Mouse (Mus musculus): ENCODE results near the gene Tmem147.
"Not testable (repeated sequence)": the region's sequence is repeated elsewhere in the genome, so short reads cannot be mapped to it uniquely, and the experiment has no call there.

Tmem147 gene

DNA sequence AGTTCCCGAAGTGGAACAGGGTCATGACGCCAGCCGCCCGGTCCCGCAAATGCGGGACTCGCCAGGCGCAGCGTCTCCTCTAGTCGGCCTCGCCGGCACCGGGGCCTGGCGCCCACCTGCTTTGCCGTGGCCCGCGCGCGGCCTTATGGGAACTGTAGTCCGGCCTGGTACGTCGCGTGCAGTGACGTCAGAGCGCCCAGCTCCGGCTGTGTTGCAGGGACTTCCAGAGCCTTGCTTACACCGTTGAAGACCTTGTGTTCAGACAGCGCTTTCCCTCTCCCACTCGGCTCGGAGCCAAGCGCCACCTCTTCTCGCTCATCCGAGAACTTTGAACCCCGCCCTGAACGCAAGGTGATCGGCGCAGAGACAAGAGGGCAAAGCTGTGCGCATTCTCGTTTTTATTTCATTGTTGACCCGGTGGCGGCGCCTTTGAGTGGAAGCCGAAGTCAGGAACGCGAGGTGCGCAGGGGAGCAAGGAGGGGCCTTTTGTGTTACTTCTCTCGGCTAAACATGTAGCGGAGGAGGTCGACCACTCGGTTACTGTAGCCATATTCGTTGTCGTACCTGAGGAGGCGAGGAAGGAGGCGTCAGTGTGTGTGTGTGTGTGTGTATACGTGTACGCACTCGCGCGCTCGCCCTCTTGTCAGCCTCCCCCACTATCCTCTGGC is at the start of gene Tmem147:
Tmem147 (minus strand) TSS at position 145 of the 668 bp plus-strand sequence.
- peak; percentile 94 for ATAC-seq (ENCODE audit: low TSS enrichment)

GRCm38 (mm10) chr7:30777911-30778310 is 48.6 kb upstream of the Tmem147 start:
- no peak for ATAC-seq (ENCODE audit: low TSS enrichment)

GRCm38 (mm10) chr7:30777081-30777579 is 47.8 kb upstream of the Tmem147 start:
- ATAC-seq (ENCODE audit: low TSS enrichment): no peak

- ATAC-seq (ENCODE audit: low TSS enrichment): no peak; the same call in 1 of the 2 replicates
Observed at GRCm38 (mm10) chr7:30776104-30776503, 46.8 kb upstream of the Tmem147 start.

GRCm38 (mm10) chr7:30769236-30769635 is 39.9 kb upstream of the Tmem147 start:
- no peak for ATAC-seq (ENCODE audit: low TSS enrichment)

GRCm38 (mm10) chr7:30766408-30766807 is 37.1 kb upstream of the Tmem147 start:
- ATAC-seq (ENCODE audit: low TSS enrichment): no peak

- ATAC-seq (ENCODE audit: low TSS enrichment): no peak
Observed at GRCm38 (mm10) chr7:30765173-30765572, 35.8 kb upstream of the Tmem147 start.

- no peak for ATAC-seq (ENCODE audit: low TSS enrichment)
Observed at GRCm38 (mm10) chr7:30763456-30763855, 34.1 kb upstream of the Tmem147 start, which contains the start of gene Dmkn. Gene Dmkn (plus strand): TSS chr7:30763756.

- ATAC-seq (ENCODE audit: low TSS enrichment): no peak
Observed at GRCm38 (mm10) chr7:30761769-30762352, 32.5 kb upstream of the Tmem147 start.

- ATAC-seq (ENCODE audit: low TSS enrichment): no peak
Observed at GRCm38 (mm10) chr7:30758853-30759252, 29.5 kb upstream of the Tmem147 start.

DNA sequence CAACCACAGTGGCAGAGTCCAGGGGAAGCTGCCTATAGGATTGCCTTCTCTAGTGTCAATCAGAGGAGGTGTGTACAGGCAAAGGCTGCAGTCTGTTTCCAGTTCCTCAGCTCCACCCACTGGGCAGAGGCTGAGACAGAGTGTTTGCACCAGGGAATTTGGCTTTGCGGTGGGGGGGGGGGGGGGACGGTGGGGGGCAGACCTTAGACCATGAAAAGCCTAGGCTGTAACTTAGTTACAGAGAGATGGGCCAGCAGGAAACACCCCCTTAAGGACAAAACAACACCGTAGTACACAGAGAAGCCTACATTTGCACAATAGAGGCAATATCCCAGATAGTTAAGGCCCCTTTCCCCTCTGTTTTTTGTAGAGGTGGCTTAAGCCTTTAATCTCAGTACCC is 27.7 kb upstream of the Tmem147 start:
- ATAC-seq (ENCODE audit: low TSS enrichment): no peak

DNA sequence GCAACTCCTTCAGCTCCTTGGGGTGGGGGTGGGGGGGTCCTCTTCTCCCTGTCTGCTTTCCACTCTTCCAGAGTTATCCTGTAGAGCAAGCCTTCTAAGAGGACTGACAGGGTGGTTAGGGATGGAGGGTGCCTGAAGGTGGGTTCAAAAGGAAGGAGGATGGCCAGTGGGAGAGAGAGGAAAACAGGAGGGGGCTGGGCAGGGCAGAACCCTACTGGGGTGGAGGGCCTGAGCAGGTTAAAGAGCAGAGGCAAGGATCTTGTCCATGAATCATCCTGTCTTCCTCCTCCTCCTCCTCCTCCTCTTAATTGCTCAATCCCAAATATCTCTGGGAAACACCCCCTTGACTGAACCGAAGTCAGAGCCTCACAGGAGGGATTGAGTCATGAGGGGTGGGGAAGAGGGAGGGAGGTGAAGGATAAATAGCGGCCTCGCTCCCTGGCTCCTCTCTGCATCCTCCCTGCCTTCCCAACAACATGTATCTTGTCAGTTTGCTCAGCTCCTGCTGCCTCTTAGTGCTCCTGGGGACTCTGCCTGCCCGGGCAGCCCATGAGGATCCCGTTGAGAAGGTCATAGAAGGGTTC is 21.8 kb upstream of the Tmem147 start, which contains the start of gene Sbsn:
Sbsn (plus strand) TSS at position 386 of the 584 bp plus-strand sequence.
- ATAC-seq (ENCODE audit: low TSS enrichment): no peak

GRCm38 (mm10) chr7:30749824-30750606 is 20.7 kb upstream of the Tmem147 start:
- ATAC-seq (ENCODE audit: low TSS enrichment): no peak; the same call in 1 of the 2 replicates

- no peak for ATAC-seq (ENCODE audit: low TSS enrichment)
Observed at GRCm38 (mm10) chr7:30747525-30748204, 18.3 kb upstream of the Tmem147 start.

DNA sequence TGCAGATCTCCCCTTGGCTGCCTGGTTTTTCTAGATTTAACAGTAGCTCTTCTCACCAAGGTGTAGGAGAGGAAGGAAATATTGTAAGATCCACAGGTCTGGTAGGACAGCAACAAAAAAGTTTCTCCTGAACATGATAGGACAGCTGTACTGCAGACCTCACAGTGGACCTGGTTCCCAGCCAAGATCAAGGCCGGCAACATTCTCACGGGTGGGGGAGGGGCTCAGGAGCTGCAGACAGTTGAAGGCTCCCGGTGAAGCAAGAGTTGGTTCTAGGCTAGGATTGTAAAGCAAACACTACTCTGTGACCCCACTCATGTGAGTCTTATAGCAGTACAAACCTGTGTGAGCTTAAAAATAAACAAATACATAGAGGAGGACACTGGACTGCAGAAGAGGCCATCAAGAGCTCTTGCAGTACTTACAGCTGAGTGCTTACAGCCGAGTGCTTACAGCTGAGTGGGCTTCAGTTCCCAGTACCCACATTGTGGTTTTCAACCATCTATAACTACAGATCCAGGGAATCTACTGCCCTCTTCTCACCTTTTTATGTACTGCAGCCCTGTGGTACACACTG is 14.8 kb upstream of the Tmem147 start:
- no peak for ATAC-seq (ENCODE audit: low TSS enrichment)

GRCm38 (mm10) chr7:30743617-30744016 is 14.3 kb upstream of the Tmem147 start, which contains the start of gene Gapdhs:
Gene Gapdhs (minus strand): TSS chr7:30743681.
- not testable (repeated sequence) for ATAC-seq (ENCODE audit: low TSS enrichment)

- not testable (repeated sequence) for ATAC-seq (ENCODE audit: low TSS enrichment)
Observed at GRCm38 (mm10) chr7:30742570-30742969, 13.2 kb upstream of the Tmem147 start.

DNA sequence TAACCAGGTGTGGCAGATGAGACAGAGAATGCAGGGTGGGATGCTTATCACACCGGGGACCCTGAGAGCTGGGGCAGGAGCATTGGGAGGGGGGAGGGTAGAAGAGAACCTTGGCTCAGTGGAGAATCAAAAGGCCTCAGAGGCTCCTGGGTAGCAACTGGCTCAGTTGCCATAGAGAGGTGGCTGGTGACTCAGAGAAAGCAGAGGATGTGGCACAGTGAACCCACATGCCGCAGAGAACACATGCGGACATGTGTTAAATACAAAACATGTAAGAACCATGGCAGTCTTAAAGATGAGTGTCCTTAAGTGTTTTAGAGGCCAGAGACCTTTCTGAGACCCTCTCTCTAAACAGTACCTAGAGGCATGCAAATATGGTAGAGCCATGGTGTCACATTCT is 6.9 kb upstream of the Tmem147 start:
- no peak for ATAC-seq (ENCODE audit: low TSS enrichment)

DNA sequence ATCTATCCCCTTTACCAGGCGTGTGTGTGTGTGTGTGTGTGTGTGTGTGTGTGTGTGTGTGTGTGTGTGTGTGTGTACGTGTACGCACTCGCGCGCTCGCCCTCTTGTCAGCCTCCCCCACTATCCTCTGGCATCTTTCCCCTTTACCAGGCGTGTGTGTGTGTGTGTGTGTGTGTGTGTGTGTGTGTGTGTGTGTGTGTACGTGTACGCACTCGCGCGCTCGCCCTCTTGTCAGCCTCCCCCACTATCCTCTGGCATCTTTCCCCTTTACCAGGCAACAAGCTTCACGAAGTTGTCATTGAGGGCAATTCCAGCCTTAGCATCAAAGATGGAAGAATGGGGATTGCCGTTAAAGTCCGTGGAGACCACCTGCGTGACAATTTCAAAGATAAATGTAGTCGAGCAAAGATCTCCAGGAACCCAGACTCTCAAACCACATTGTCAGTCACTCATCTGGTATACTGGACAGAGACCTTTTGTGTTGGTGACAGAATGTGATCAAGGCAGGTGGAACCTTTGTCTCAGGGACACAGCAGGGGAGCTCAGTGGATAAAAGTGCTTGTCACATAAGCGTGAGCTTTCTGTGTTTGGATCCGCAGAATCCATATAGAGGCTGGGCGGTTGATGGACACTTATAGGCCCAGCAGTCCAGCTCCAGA is 853 bp upstream of the Tmem147 start:
- not testable (repeated sequence) for ATAC-seq (ENCODE audit: low TSS enrichment)

DNA sequence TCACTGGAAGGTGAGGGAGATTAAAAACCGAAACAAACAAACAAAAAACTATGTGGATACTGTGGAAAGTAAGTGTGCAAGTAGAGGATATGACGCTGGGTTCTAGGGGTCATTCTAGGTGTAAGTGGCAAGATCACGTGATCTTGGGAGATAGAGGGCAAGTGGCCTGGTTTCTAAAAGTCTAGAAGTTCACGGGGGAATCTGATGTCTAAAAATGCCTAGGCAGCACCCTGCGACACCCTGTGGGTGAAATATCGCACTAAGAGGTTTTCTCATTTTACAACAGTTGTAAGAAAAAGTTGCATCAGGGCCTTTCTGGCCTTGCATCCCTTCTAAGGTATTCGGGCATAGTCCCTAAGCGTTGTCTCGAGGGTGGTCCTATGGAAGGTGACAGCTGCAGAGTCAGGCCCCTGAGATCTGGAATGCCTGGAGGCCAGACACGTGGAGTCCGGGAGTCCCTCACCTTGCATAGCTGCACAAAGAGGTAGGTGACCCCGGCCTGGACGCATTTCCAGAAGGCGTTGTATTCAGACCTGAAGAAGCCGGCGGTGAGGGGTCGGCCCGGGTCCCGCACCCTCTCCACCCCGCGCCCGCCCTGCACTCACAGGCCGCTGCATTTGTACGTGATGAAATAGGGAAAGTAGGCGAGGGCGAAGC is 473 bp downstream of the Tmem147 start:
- peak; percentile 26; the same call in 1 of the 2 replicates for ATAC-seq (ENCODE audit: low TSS enrichment)
